Mouse (Mus musculus): ENCODE results near the gene 1700014D04Rik.

DNA sequence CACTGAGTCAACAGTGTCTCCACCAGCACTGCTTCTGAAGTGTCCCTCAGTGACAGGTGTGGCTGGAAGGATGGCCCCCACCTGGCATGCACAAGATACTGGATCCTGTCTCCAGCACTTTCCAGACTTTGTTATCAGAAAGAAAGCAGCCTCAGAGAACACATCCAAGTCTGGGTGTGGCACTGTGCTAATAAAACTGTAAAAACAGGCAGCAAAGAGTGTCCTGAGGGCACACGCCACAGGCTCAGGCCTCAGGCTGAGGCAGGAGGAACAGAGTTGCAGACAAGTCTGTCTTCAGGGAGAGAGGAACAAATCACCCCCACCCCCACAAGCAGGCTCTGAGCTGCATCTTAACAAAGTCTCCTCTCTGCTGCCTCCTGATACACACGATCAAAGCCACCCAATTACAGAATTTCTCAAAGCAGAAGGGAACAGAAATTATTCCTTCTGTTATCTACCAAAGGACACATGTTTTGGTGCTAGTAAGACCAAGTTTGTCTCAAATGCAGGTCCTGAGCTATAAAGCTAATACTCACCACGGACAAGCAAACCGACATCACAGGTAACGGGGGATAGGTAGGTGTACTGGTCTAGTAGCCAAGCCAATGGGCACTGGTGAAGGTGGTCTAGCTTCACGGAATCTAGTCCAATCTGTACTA, 49.4 kb upstream of the 1700014D04Rik start:
- TF ChIP-seq POLR2A (IDR thresholded peaks at IDR 0.05; ENCODE audit: insufficient read length, low read depth) (no peak), TCF12 (IDR thresholded peaks at IDR 0.05; ENCODE audit: insufficient read depth, poor library complexity, severe bottlenecking) (no peak), TCF3 (IDR thresholded peaks at IDR 0.05; ENCODE audit: insufficient read length, low read depth) (no peak), USF1 (IDR thresholded peaks at IDR 0.05; ENCODE audit: low read depth) (no peak), MYOD1 (IDR thresholded peaks at IDR 0.05; ENCODE audit: control insufficient read depth in 1 of 3, insufficient read length in 2 of 3, low read depth in 2 of 3) (no peak), CEBPB (IDR thresholded peaks at IDR 0.05; ENCODE audit: insufficient read depth, poor library complexity, severe bottlenecking) (no peak)
